Mouse (Mus musculus) spleen, postnatal 4 days (tissue): ENCODE results near the gene Nceh1.

ENCODE experiments used
- DNase-seq, 2 experiments: peaks; one replicate each; pipeline ENCODE4 v3.0.0; 2022; ENCODE audit warnings: low spot score in 2 of 2

Nceh1 gene

DNA sequence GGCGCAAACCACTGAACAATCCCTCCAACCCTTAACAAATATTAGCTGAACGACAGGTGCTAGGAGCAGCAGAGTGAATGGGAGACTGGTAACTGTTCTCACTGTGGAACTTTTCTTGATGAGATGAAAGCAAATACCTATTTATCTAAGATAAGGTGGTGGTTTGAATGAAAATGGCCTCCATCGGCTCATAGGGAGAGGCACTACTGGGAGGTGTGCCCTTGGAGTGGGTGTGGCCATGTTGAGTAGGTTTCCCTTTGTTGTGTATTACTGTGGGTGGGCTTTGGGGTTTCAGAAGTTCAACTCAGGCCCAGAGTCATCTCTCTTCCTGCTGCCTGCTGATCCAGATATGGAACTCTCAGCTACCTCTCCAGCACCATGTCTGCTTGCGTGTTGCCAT is 8.1 kb downstream of the Nceh1 start:
- no peak for DNase-seq

DNA sequence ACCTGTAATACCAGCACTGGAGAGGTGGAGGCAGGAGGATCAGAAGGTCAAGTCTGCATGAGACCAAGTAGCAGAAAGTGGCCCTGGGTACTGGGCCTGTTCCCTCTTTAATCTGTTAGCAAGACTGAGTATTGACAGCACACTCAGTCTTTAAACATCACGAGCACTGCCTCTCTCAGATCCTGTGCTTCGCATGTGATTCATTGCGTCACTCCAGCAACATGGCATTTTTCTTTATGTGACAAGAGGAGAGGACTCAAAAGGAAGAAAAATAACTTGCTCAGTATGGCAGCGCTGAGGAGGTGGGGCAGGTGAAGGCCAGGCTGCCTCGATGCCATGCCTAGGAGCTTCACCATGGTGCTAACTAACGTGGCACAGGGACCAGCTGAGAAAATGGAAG is 9.1 kb downstream of the Nceh1 start:
- no peak for DNase-seq

DNA sequence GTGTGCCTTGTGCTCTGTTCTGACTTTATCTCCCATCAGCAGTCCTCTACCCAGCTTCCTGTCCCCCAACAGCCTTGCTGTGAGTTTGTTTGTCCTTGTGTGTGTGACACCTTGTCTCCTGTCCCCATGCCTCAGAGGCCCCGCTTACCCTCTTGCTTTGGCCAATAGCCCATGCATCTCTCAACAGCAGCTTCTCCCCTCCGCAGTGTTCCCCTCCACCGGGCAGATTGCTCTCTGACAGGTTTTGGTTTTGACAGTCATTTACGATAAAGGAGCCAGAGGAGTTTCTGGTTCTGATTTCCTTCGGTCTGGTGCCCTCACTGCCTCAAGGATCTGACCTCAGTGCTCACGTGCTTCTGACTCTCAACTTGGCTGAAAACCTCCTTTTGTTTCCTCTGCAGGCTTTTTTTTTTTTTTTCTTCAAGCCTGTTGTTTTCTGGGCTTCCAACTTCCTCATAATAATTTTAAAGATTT is 11.1 kb downstream of the Nceh1 start:
- peak in 1 of 2 experiments; percentile 17 for DNase-seq

DNA sequence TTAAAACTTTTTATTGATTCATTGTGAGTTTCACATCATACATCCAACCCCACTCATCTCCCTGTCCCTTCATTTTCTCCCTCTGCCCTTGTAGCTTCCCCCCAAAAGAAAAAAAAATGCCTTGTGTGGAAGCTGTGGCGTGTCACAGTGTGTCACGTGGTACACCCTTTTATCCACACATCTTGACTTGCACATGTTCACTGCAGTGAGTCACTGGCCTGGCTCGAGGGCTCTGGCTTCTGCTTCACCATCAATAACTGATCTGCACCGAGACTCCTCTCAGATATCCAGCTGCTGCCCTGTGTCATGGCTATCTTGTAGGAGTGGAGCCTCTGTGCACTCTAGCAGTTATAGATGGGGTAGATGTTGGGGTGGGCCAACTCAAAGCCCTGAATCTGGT is 12.4 kb downstream of the Nceh1 start:
- no peak for DNase-seq

DNA sequence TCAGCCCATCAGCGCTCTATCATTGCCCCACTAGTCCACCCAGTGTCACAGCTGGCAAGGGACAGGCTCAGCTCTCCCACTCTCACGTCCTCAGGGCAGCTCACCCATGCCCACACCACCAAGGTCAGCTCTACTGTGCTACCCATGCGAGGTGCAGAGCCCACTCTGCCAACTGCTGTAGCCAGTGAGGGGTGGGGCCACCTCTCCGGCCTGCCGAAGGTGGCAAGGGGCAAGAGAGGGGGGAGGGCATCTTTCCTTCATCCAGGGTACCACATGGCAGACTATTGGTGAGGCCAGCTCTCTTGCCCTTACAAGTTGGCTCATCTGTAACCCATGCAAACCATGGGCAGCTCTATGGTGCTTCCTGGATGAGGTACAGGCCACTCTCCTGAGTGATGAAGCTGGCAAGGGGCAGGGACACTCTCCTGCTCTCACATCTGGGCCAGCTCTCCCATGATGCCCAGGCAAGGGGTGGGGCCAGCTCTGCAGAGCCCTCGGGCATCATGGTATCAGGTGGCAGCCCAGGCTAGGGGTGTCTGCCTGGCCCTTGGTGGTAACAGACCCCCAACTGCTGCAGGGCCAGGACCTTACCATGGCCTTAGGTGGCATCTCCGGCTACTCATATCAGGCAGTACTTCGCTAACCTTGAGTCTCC is 12.9 kb downstream of the Nceh1 start:
- DNase-seq: no peak

DNA sequence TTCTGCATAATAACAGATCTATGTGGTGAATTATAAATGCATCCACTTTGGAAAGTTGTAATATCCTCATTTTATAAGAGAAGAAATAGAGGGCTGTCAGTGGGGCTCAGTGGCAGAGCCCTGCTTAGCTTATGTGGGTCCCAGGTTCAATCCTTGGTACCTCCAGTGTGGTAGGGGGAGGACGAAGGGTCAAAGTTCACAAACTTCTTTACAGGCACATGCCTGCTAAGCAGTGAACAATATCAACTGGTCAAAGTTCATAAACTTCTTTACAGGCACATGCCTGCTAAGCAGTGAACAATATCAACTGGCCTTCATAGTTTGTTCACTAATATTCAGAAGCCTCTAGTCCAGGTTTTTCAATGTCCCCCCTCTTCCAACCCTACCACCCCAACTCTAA is 13.8 kb downstream of the Nceh1 start:
- no peak for DNase-seq

DNA sequence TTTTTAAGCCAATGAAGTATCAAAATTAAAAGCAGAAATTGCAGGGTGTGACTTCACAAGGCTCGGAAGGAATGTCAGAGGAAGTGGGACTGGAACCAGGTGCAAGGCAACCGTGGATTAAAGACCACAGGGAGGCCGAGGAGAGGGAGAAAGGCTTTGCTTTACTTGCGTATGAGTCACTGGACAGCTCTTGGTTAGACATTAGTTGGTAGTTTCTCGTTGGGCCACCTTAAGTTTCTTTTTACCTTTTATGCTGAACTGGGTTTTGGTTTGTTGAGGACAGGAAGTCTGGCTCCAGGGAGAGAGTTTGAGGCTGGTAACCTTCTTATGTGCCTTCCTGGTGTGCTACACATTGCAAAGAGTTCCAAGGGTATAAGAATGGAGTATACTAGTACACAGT is 15.1 kb downstream of the Nceh1 start:
- DNase-seq: no peak

DNA sequence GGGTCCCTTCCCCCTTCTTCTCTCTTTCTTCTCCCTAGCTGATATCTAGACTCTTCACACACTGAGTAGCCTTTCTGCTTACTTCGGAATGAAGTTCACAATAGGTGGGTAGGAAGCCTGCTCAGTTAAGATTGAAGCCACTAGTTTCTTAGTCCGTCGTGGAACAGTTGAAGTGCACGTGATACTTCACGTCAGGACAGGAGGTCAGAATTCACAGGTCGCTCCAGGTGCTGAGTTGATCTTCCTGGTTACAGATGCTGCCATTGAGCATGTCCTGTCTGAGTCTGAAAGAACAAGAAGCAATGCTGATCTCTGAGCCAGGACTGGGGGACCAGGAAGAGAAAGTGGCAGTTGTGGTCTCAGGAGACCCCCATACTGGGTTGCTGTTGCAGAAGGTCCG is 16.4 kb downstream of the Nceh1 start:
- DNase-seq: no peak

DNA sequence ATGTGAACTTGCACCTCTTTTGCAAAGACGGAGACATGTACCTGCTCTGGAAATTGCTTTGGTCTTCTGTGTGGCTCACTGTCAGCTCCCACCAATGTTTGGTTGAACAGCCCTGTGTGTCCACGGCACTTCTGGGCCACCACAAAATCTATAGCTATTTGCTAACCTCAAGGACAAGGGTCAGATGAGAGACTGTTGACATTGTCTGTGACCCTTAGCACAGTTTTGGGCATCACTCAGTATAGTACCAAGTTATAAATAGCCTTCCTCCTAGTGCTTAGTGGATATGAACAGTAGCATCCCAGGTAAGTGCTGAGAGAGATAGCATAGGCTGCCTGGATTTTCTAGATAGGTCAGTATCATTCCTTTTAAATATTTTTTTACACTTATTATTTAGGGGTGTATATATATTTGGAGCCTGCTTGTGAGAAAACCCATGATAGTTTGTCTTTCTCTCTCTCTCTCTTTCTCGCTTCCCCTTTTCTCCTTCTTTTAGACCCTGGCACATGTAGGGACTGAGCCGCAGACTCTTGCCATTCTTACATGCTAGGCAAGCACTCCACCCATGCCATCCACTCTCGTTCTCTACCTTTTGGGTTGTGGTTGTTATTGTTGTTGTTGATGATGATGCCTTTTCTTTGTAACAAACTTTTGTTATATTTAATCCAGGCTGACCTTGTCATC is 19.1 kb downstream of the Nceh1 start:
- no peak for DNase-seq

DNA sequence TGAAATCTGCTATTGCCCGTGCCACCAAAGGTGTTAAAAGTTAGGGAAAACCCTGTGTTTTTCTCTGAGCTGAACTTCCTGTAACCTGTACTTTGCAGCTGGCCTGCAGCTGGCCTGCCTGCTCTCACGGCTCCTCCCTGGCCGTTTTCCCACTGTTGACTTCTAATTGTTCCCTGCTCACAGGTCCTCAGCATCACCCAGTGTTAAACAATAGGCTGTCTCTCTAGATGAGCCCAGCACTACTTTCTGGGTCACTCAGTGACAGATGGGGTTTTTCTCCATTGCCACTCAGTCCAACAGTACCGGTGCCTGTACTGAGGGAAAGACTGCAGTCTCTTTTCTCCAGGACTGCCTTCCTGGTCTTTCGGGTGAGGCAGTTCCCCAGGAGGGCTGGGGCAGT is 22.3 kb downstream of the Nceh1 start:
- no peak for DNase-seq

DNA sequence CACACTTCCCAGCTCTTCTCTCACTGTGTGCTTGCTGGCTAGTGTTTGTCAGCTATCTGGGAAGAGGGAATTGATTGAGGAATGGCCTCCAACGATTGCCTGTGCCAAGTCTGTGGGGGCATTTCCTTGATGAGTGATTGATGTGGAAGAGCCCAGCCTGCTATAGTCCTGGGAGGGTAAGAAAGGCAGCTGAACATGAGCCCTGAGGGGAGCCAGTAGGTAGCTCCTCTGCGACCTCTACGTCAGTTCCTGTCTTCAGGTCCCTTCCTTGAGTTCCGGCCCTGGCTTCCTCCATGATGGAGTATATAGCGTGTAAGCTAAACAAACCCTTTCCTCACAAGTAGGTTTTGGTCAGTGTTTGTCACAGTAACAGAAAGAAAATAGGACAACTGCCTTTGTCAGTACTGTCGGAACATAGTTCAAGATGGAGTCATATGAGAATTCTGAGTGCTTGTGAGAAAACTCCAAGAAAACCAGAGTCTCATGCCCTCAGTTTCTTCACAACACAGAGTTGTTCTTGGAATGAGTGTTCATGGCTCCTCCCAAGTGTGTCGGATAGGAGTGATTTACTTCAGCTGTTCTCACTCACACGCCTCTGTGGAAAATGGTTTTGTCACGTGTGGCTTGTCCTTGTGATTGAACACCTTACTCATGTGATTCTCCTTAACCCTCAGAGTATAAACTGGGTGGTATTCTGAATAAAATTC is 22.9 kb downstream of the Nceh1 start:
- DNase-seq: no peak

DNA sequence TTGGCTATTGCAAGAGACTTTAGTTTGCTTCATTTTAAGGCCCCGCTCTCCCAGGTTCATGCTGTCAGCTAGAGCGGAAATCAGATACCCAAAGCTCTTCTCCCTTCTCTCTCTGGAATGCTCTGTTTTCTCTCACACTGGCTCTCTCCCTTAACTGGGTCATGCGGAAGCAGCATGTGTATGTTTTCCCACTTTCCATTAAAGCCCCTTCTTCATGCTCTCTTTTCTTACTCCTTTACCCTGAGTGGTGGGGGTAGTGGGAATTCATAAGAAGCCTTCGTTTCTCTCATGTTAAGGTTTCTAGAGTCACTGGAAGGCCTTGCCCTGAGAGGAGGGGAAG is 23.4 kb downstream of the Nceh1 start:
- no peak for DNase-seq

DNA sequence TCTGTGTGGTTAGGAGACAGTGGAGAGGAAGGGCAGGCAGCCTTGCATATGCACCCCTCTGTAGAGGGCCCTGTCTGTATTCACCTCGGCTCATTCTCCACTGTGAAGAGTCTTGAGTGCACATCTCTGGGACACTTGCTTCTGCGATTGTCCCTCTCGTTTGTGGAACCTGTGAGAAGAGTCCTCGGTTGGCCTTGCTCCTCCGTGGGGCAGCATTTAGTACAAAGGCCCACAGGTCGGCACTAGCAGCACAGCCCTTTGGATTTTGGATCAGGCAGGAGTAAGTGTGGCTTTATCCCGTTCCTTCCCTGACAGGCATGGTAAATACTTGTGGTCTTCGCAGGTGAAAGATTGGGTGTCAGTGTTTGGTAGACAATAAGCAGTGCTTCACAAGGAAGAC is 23.8 kb downstream of the Nceh1 start:
- DNase-seq: no peak

DNA sequence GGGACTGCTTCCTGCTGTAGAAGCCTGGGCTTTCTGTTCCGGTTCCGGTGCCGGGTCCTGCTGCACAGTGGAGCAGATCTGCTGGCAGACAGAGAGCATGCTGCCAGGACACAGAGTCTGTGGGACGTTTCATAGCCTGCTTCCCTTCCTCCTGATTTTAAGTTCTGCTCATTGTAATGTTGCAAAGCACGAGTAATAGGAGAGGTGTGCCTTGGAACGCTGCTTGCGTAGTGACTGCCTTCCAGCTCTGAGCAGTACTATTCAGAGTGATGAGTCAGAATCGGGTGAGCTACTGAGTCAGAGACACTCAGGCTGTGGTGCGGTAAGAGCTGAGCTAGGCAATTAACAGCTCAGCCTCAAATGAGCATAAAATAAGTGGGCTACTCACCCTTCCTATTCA is 26.9 kb downstream of the Nceh1 start:
- no peak for DNase-seq

DNA sequence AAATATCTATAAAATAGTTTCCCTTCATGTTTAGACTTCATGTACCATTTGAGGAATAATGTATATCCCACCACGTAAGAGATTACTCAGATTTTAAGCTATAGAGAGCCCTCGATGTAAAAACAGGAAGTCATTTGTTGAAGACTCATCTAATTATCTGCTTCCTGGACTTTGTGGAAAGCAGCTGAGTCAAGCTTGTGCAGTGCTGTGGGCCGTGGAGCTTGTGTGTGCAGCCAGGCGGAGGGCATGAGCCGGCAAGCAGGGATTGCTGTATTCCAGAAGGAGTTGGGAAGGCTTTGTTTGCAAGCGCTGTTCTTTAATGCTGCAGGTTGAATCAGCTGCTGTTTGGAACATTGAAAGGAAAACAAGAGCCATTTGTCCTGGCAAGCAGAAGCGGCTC is 27.5 kb downstream of the Nceh1 start:
- DNase-seq: no peak

DNA sequence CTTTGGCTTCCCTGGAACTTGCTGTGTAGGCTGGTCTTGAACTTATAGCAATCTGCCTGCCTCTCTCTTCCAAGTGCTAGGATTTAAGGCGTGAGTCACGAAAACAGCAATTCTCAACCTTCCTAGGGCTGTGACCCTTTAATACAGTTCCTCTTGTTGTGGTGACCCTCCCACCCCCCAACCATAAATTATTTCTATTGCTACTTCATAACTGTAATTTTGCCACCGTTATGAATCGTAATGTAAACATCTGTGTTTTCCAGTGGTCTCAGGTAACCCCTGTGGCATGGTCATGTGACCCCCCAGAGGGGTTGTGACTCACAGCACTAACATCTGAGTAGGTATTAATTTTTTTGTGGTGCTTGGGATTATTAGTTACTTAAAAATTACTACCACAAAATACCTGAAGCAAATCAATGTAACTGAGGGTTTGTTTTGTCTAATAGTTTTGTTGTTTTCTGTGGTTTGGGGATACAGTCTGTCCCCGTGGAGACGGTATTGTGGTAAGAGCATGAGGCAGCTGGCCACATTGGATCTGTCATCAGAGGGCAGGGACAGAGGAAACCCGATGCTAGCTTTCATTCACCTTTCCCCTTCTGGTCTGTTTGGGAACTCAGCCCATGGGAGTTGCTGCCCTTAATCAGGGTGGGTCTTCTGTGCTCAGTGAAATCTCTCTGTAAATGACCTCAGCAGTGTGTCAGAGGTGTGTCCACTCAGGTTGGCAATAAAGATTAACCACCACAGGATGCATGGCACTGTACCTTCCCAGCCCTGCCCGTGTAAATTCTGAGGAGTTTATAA is 31.5 kb downstream of the Nceh1 start:
- DNase-seq: no peak

DNA sequence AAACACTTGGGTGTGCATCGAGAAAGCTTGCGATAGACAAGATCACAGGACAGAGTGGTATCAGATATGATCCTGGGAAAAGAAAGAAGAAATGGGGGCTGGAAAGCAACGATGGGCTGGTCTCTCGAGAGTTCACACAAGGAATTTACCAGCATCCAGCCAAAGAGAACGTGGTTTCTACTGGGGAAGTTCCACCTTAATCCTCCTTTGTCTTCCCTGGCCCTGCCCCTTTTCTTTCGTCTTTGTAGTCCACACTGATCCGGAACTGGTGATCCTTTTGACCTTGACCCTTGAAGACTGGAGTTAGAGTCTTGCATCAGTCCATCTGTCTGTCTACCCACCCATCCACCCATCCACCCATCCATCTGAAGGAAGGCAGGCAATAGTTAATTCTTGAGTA is 34.6 kb downstream of the Nceh1 start:
- DNase-seq: no peak

DNA sequence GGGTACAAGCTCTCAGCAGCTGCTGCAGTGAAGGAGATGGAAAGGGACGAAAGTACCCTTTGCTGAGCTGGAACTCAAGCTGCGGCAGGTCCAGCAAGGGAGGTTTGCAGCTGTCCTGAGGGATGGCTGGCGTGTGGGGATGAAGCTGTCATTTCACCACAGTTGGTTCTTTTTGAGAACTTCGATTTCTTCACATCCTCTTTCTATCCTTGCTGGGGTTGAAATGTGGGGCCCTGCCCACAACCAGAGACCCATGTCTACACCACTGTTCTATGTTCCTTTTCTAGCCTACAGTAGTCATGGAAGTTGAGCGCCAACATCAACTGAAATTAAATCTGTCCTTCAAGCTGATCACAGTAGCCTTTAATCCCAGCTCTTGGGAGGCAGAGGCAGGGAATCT is 35.8 kb downstream of the Nceh1 start:
- DNase-seq: peak in 1 of 2 experiments; percentile 18

DNA sequence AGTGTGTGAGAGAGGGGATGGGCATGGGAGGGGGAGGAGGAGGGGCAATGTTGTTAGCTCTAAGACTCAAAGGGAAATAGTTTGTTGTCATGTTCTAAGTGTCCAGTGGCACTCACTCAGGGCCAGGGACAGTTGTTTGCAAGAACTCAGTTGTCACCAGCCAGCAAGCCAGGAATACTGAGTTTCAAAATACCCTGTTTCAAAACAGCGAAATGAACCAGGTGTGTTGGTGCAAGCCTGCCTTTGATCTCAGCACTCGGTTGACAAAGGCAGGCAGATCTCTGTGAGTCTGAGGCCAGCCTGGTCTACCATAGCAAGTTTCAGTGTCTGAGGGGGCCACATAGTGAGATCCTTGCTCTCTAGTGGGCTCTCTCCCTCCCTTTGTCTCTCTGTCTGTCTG is 39.3 kb downstream of the Nceh1 start:
- no peak for DNase-seq

DNA sequence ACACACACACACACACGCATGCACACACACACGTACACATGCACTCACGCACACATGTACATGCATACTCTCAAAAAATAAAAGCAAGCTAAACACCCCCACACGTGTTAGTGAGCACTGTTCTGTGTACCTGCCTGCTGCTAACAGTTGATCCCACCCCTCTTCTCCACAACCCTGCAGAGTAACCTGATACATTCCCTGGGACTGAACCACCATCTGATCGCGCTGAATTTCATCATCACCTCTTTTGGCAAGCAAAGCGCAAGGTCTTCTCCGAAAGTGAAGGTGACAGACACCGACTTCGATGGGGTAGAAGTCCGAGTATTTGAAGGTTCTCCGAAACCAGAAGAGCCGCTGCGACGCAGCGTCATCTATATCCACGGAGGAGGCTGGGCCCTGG is 39.7 kb downstream of the Nceh1 start:
- DNase-seq: no peak

DNA sequence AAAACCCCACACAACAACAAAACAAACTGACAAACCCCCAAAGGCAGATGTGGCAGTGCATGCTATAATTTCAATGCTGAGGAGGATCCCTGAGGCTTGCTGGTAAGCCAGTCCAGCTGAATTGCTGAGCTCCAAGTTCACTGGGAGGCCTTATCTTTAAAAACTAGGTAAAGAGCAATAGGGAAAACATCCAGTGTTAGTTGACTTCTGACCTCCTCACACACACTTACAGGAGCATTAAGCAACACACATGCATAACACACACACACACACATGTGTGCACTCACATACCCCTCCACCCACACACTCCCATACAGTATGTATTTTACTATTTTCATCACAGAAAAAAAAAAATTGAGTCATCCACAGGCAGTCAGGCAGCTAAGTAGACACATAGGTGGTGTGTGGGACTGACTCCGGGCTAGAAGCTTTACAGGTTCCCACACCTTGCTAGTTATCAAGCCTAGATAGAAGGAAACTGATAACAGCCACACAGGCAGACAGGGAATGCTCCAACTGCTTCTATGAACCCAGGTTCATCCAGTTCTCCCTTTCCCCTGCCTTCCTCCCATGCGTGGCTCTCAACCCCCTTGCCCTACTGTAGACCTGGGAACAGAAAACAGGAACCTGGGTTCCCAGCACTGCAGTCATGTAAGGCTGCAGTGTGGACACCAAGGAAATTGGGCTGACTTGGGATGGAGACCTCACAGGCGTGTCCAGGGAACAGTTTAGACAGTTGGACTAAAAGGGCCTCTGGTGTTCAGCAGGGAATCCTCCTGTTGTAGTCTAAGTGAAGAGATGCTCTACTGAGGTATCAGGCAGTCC is 45.1 kb downstream of the Nceh1 start:
- DNase-seq: no peak
